Mouse (Mus musculus) heart, adult 9 months (tissue): ENCODE measurements around the gene Hnf1a.

Experiments
- DNase-seq, 2 experiments: peaks; one replicate each; pipeline ENCODE4 v3.0.0; 2022; ENCODE audit warnings: low spot score in 2 of 2

Gene Hnf1a

GRCm38 (mm10) chr5:114970824-114971227 lies at the start of gene Hnf1a:
Hnf1a (minus strand) TSS chr5:114971094.
- no peak for DNase-seq

DNA sequence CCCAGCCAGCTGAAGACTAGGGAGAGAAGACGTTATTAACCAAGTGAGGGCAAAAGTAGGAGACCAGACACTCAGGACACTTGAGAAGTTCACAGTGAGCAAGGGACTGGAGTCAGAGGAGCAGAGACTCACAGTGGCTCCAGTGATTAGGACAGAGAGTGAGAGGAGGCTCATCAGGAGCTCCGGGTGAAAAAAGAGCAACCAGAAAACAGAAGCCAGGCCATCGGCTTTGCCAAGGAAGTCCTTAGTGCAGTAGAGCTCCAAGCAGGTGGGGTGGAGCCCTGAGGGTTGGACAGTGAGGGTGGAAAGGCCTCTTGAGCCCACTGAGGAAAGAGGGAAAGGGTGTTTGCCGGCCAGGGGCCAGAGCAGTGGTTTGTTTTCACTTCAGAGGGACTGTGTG lies 47.9 kb upstream of the Hnf1a start:
- no peak for DNase-seq

- no peak for DNase-seq
Observed at GRCm38 (mm10) chr5:115018270-115018669, 47.4 kb upstream of the Hnf1a start.

- DNase-seq, result no peak
Observed at GRCm38 (mm10) chr5:115015121-115015520, 44.2 kb upstream of the Hnf1a start.

- DNase-seq, result peak in 1 of 2 experiments; percentile 55
Observed at GRCm38 (mm10) chr5:115014570-115014969, 43.7 kb upstream of the Hnf1a start.

DNA sequence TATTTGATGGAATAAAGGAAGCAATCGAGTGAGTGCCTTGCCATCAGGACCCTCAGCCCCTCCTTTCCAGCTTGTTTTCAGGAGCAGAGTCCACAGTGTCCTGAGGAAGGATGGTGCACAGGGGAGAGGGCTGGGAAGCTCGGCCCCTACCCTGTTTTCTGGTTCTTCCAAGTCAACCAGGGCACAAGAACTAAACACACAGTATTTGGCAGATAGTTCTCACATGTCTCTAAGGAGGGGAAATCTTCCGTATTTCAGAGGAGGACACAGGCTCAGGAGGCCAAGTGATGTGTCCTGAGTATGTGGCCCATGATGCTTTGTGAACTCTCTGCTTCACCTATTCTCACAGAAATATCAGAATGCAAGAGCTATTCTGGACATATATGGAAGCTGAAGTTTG lies 42.5 kb upstream of the Hnf1a start:
- no peak for DNase-seq

- peak; percentile 40 to 56 for DNase-seq
Observed at GRCm38 (mm10) chr5:115011519-115012261, 40.8 kb upstream of the Hnf1a start.

GRCm38 (mm10) chr5:115011217-115011518 lies 40.3 kb upstream of the Hnf1a start:
- DNase-seq, result no peak

- DNase-seq, result peak; percentile 93
Observed at GRCm38 (mm10) chr5:115010577-115011216, 39.8 kb upstream of the Hnf1a start, which contains the start of gene Sppl3. Sppl3 (plus strand) TSS chr5:115011137.

DNA sequence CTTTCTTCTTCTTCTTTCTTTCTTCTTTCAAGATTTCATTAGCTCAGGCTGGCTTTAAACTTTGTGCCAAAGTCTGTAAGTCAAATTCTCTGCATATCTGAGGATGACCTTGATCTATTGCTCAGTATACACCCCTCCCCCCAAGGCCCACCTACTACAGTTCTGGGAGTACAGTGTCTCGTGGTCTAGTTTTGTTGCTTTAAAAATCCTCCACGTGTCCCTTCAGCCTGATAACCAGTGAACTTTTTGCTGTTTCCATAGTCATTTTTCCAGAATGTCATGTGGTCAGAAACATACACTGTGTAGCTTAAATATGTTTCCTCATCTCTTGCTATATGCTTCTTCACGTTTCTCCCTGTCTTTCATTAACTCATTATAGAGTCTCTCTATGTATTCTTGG lies 39.1 kb upstream of the Hnf1a start:
- DNase-seq, result no peak

DNA sequence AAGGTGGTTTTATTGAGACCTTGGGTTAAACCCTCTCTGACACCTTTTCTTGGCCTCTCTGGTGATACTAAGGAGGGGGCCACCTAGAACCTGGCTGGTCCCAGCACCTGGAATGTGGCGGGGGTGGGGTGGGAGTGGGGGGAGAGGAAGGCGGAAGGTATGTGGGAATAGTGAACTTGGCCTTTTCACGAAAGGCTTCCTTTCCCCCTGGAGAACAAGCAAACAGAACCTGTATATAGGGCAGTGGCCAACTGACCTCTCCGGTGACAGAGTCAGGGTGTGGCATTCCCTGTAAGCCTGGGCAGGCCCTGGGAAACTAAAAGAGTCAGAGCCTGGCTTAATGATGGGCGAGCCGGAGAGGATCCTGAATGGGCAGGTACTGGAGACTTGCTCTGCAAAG lies 38.2 kb upstream of the Hnf1a start:
- DNase-seq, result no peak

DNA sequence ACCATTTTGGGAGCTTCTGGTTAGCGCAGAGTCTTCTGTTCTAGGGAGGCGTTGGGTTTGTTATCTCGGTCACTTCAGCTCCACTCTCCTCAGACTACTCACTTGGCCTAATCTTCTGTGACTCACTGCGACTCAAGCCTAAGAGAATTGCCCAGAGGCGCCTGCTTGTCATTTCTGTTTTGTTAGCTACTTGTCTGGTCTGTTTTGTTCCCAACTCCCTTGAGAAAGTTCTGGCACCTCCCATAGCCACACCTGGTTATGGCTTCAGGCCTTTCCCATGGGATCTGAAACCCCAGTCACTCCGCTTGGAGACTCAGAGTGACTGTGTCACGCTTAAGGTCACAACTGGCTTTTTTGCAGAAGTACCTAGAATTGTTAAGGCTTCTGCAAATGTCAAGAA lies 37.4 kb upstream of the Hnf1a start:
- no peak for DNase-seq

DNA sequence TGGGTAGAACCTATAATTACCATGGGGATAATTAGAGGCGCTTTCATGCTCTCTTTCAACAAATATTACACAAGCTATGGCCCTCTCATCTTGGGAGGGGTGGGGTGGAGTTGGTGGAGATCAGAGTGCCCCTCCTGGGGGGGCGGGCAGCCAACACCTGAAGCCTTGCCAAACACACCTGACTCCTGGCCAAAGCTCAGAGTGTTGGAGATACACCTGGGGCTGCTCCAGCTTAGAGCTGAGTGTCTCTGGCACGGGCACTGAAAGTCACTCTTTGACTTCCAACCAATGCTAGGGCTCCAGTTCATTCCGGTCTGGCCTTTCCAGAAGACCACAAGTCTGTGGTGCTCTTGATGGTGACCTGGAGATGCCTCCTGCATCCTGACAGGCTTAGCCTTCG lies 36.9 kb upstream of the Hnf1a start:
- DNase-seq, result no peak

DNA sequence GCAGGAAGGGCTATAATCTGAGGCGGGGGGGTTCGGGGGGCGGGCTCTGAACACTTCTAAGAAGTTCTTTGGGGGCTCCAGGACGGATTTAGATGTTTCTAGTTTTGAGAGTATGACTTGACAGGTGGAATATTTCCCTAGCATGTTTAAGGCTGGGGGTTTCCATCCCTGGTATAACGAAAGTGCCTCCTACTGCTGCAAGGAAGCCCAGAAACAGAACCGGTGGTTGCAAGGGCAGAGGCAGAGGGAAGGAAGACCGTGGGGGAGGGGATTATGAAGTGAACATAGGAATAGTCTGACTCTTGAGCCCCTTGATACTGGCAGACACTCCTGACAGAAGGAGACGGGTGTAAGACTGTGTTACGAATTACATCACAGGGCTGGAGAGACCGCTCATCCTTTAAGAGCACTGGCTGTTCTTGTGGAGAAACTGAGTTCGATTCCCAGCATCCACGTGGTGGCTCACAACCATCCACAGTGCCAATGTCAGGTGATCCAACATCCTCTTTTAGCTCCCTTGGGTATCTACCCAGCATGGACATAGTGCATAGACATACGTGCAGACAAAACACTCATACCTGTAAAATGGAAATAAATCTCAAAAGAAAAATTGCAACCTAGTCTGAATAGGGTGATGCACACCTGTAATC lies 32.5 kb upstream of the Hnf1a start:
- no peak for DNase-seq

GRCm38 (mm10) chr5:115002781-115003180 lies 31.9 kb upstream of the Hnf1a start:
- no peak for DNase-seq

DNA sequence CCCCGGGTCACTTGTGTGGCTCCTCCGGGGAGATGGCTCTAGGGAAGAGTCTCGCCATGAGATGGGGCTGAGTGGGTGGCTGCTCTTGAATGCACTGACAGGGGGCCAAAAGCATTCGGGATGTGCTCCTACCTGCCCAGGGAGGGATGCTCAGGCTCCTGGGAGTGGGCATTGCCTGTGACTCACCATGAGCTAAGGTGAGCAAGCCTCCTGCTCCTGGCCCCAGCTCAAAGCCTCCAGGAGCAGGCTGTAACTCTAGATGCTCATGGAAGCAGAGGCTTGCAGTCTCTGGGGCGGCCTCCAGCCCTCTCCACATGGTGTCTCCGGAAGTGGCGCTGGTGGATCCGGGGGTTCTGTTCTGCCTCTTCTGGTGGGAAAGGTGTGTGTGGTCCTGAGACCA lies 30.6 kb upstream of the Hnf1a start:
- no peak for DNase-seq

GRCm38 (mm10) chr5:115000503-115000902 lies 29.6 kb upstream of the Hnf1a start:
- no peak for DNase-seq

- no peak for DNase-seq
Observed at GRCm38 (mm10) chr5:114997327-114997726, 26.4 kb upstream of the Hnf1a start.

DNA sequence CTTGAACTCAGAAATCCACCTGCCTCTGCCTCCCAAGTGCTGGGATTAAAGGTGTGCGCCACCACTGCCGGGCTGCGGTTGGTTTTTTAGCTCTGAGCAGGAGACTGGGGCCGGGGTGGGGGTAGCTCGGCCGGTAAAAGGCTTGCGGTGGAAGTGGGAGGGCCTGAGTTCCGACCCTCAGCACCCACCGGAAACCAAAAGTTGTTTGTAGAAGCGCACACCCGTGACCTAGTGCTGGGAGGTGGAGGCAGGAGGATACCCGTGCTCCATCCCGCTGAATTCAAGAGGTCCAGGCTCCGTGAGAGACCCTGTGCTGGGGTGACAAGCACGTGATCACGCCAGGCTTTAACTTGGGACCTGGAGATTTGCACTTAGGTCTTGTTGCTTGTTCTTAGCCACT lies 25.6 kb upstream of the Hnf1a start:
- DNase-seq, result no peak

DNA sequence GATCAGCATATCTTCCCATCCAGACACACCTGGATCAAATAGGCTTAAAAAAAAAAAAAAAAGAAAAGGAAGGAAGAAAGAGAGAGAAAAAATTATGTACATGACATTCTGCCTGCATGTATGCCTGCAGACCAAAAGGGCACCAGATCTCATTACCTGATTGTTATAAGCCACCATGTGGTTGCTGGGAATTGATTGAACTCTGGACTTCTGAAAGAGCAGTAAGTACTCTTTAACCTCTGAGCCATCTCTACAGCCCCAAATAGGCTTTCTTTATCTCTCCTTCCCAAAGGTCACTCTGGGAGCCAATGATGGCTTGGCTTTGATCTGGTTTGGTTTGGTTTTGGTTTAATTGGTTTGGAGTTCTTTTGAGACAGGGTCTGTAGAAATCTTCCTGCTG lies 14.2 kb upstream of the Hnf1a start:
- no peak for DNase-seq

- DNase-seq, result no peak
Observed at GRCm38 (mm10) chr5:114982001-114982400, 11.1 kb upstream of the Hnf1a start.

DNA sequence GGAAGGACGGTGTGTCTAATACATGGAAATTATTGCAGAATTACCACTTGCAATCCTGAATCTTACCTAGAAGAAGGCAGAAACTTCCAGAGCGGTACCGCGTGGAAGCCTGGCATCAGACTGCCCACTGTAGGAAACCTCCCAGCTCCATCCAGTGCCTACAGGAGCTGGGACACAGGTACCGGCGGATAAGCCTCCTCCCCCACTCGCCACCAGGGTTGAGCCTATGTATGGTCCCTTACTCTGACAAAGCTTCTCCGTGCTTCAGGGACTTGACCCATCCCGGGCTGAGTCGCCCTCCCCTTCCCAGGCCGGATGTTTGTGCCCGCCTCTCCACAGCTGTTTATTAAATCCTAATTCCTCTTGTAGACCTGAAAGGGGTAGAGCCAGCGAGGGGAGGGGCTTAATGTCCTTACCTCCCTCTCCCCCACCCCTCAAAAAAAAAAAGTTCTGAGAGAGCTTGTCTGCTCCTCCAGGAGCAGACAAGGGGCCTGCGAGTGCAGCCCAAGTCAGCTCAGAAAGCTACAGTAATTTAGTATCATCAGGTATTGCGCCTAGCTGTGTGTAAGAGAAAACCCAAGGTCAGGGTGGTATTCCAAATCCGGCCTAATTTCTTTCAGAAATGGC lies 9.3 kb upstream of the Hnf1a start:
- DNase-seq, result peak in 1 of 2 experiments; percentile 23
